Mouse (Mus musculus): Measurements from ENCODE around the gene Exoc8.

The Exoc8 gene

GRCm38 (mm10) chr8:124853511-124853910 lies 44.0 kb downstream of the Exoc8 start:
- no peak for DNase-seq (ENCODE audit: low spot score in 2 of 2)

GRCm38 (mm10) chr8:124845573-124845972 lies 51.9 kb downstream of the Exoc8 start:
- no peak for DNase-seq (ENCODE audit: low spot score in 2 of 2)

GRCm38 (mm10) chr8:124845131-124845530 lies 52.4 kb downstream of the Exoc8 start:
- DNase-seq (ENCODE audit: low spot score in 2 of 2) = no peak
